Mouse (Mus musculus) thymus, adult 2 months (tissue): ENCODE measurements around the gene Atp5c1. TPM values are rescaled to one million over a fixed set of nuclear protein-coding genes. Genes with fewer than 3 reads are reported as not detected.

Experiments
- DNase-seq: peaks from one replicate; pipeline ENCODE4 v3.0.0; 2021
- H3K27ac ChIP-seq: fragments of 200-500 bp; 2 replicates; pipeline ENCODE4 v1.5.1; 2012; ENCODE audit warnings: low read length, control low read depth; ENCODE audit not compliant: control insufficient read depth, insufficient read depth
- H3K27me3 ChIP-seq: fragments of 200-500 bp; 2 replicates; pipeline ENCODE4 v1.6.1; 2012; ENCODE audit warnings: mild to moderate bottlenecking, low read length, moderate library complexity, mixed read lengths; ENCODE audit not compliant: control insufficient read depth, insufficient read depth
- H3K36me3 ChIP-seq: fragments of 200-500 bp; 2 replicates; pipeline ENCODE4 v1.6.1; 2012; ENCODE audit warnings: mild to moderate bottlenecking, low read length, moderate library complexity; ENCODE audit not compliant: control insufficient read depth, insufficient read depth
- H3K4me1 ChIP-seq: fragments of 200-500 bp; replicated peaks from 2 replicates; pipeline ENCODE4 v1.6.1; 2012; ENCODE audit warnings: low read length; ENCODE audit not compliant: control insufficient read depth, insufficient read depth
- H3K4me3 ChIP-seq: fragments of 200-500 bp; 2 replicates; pipeline ENCODE4 v1.5.1; 2012; ENCODE audit warnings: mild to moderate bottlenecking, low read length, control low read depth, moderate library complexity; ENCODE audit not compliant: control insufficient read depth, insufficient read depth
- CTCF ChIP-seq: fragments of 200-500 bp; IDR thresholded peaks from 2 replicates; pipeline ENCODE4 v1.5.1; 2012; ENCODE audit warnings: mild to moderate bottlenecking, control low read depth, low read length, moderate library complexity, borderline replicate concordance; ENCODE audit not compliant: control insufficient read depth, poor library complexity, insufficient read depth; ENCODE audit errors: extremely low read depth
- POLR2A ChIP-seq: fragments of 200-500 bp; IDR thresholded peaks from 2 replicates; pipeline ENCODE4 v1.6.1; 2012; ENCODE audit warnings: mild to moderate bottlenecking, low read length, control low read depth, moderate library complexity; ENCODE audit not compliant: control insufficient read depth, poor library complexity, insufficient read depth; ENCODE audit errors: extremely low read depth
- WGBS: fragments of 180-500 bp; shearing (Covaris S2); methylation state at CpG from one replicate; pipeline ENCODE4 v1.1.7; 2018; 5-methylcytosine and 5-hydroxymethylcytosine counted together
- polyA plus RNA-seq: library from polyadenylated mRNA; depleted of rRNA; stranded (reverse); fragments of >200 nt; gene quantifications from 2 replicates; pipeline ENCODE4 v1.2.3, GENCODE M21; 2012

The Atp5c1 gene
- polyA plus RNA-seq, 1 experiment = 428 TPM

- Histone ChIP-seq H3K36me3 (peaks cover 42% of the 10 kb centered on the region), H3K4me3 (no peak overlapping the region), H3K27ac (no peak overlapping the region), H3K27me3 (no peaks in the 10 kb centered on the region), H3K4me1 (peaks cover 4% of the 10 kb centered on the region)
- TF ChIP-seq POLR2A = no peak
- WGBS = 88% methylated on average over 8 of the region's 8 CpGs
- no peak for DNase-seq
Observed at GRCm38 (mm10) chr2:10087256-10087850, 7.0 kb upstream of the Atp5c1 start.

GRCm38 (mm10) chr2:10082737-10083136 lies 2.4 kb upstream of the Atp5c1 start:
- Histone ChIP-seq H3K36me3 (peaks cover 10% of the 10 kb centered on the region), H3K4me3 (no peak overlapping the region), H3K4me1 (peaks cover 10% of the 10 kb centered on the region), H3K27me3 (no peaks in the 10 kb centered on the region), H3K27ac (no peak overlapping the region)
- WGBS = 8% methylated on average over 1 of the region's 1 CpGs
- DNase-seq = no peak
- TF ChIP-seq POLR2A (no peak), CTCF (no peak)

GRCm38 (mm10) chr2:10081453-10082080 lies 1.3 kb upstream of the Atp5c1 start:
- no peak for DNase-seq
- Histone ChIP-seq H3K27me3 (no peaks in the 10 kb centered on the region), H3K4me1 (peaks cover 15% of the 10 kb centered on the region), H3K36me3 (peaks cover 4% of the 10 kb centered on the region; the same call in 1 of the 2 replicates), H3K4me3 (no peak overlapping the region), H3K27ac (no peak overlapping the region)
- WGBS = 96% methylated on average over 5 of the region's 5 CpGs
- TF ChIP-seq POLR2A = no peak
- no peak for TF ChIP-seq CTCF

- peak overlapping the region; percentile 51 for H3K27ac ChIP-seq
- H3K27me3 ChIP-seq = no peaks in the 10 kb centered on the region
- no peaks in the 10 kb centered on the region for H3K36me3 ChIP-seq
- H3K4me3 ChIP-seq = peak overlapping the region; percentile 79
- no peak for TF ChIP-seq CTCF
- TF ChIP-seq POLR2A = no peak
- H3K4me1 ChIP-seq = peaks cover 21% of the 10 kb centered on the region
- DNase-seq = no peak
- WGBS = under 1% methylated on average over 28 of the region's 28 CpGs
Observed at GRCm38 (mm10) chr2:10079745-10080309, 483 bp downstream of the Atp5c1 start.

- DNase-seq = no peak
- no peaks in the 10 kb centered on the region for H3K27me3 ChIP-seq
- 58% methylated on average over 8 of the region's 8 CpGs for WGBS
- TF ChIP-seq POLR2A (no peak), CTCF (no peak)
- H3K36me3 ChIP-seq = no peaks in the 10 kb centered on the region
- no peak overlapping the region for H3K27ac ChIP-seq
- H3K4me3 ChIP-seq = no peak overlapping the region
- peaks cover 19% of the 10 kb centered on the region for H3K4me1 ChIP-seq
Observed at GRCm38 (mm10) chr2:10076675-10077074, 3.6 kb downstream of the Atp5c1 start.

- Histone ChIP-seq H3K27ac (no peak overlapping the region), H3K27me3 (no peaks in the 10 kb centered on the region), H3K4me1 (peaks cover 17% of the 10 kb centered on the region), H3K4me3 (no peak overlapping the region), H3K36me3 (no peaks in the 10 kb centered on the region)
- TF ChIP-seq POLR2A (no peak), CTCF (no peak)
- no peak for DNase-seq
- WGBS = 93% methylated on average over 7 of the region's 7 CpGs
Observed at GRCm38 (mm10) chr2:10074470-10074869, 5.8 kb downstream of the Atp5c1 start.
